Mouse (Mus musculus) gastrocnemius, postnatal 14 days (tissue): ENCODE data around the gene Shmt1. TPM values are rescaled to one million over a fixed set of nuclear protein-coding genes. Genes with fewer than 3 reads are reported as not detected.
"Not testable (repeated sequence)": the region's sequence is repeated elsewhere in the genome, so short reads cannot be mapped to it uniquely, and the experiment has no call there.

Experiments used
- DNase-seq: peaks from one replicate; pipeline ENCODE4 v3.0.0; 2021; ENCODE audit warnings: mixed read lengths
- intact Hi-C: fragments of 180-260 bp; cut with DNase I; formaldehyde crosslinking; loops from one replicate; pipeline ENCODE4 v1.15.1; 2025; ENCODE audit warnings: low total_unique reads
- long read RNA-seq, 2 experiments: library from polyadenylated mRNA; stranded (forward); transcript quantifications; one replicate each; pipeline ENCODE4 v2.0.0; 2021
- total RNA-seq, 2 experiments: library from RNA; stranded (reverse); gene quantifications; 2 replicates each; pipeline ENCODE4 v1.2.3; 2021

The Shmt1 gene
- total RNA-seq, result 10 to 100 TPM; 19.3 to 21.3 TPM
- long read RNA-seq, experiment 1, transcript Shmt1-201 (12 exons, 2,858 nt), result major isoform, 35 of 37 reads
- long read RNA-seq, experiment 1, partial matches to known transcripts, result 2 of 37 reads
- long read RNA-seq, experiment 1, other reads (novel, unspliced or antisense), result 0 of 37 reads
- long read RNA-seq, experiment 2, transcript Shmt1-201 (12 exons, 2,858 nt), result major isoform, 36 of 39 reads
- long read RNA-seq, experiment 2, partial matches to known transcripts, result 2 of 39 reads
- long read RNA-seq, experiment 2, other reads (novel, unspliced or antisense), result 1 of 39 reads

DNA sequence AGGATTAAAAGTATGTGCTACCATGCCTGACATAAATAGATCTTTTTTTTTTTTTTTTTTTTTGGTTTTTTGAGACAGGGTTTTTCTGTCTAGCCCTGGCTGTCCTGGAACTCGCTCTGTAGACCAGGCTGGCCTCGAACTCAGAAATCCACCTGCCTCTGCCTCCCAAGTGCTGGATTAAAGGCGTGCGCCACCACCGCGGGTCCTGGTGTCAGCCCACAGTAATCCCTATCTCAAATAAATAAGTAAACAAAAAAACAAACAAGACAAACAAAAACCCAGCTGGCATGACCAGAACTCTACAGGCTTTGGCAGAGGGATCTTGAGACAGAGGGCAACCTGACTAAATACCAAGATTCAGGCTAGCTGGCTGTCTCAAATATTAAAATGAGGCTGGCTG is at the start of gene Shmt1:
Gene Shmt1, minus strand, starts transcription at position 101 of the 400 bp plus-strand sequence.
- DNase-seq, result not testable (repeated sequence)

DNA sequence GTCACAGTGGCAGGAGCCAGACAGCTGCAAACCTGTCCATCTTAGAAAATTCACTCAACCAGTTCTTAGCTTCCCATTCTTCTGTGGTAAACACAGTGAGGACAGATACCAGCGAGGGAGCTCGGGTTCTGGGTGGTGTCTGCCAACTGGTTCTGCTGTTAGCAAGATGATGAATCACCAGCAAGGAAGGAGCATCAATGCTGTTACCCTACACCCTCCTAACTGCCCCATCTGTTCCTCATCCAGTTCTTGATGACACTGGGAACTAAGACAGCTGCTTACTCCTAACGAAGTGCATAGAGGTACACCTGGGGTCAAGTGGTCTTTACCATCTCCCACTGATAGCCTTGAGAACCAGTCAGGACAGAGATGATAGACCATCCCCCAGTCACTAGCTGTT is 45.1 kb upstream of the Shmt1 start:
- intact Hi-C loops, result no loop called here
- DNase-seq, result no peak

More for the DNA sequence above, at the start of gene Shmt1:
- intact Hi-C loops, result not testable (repeated sequence)

- intact Hi-C loops, result no loop called here
- DNase-seq, result no peak
Observed at GRCm38 (mm10) chr11:60845415-60845814, 33.9 kb upstream of the Shmt1 start.

DNA sequence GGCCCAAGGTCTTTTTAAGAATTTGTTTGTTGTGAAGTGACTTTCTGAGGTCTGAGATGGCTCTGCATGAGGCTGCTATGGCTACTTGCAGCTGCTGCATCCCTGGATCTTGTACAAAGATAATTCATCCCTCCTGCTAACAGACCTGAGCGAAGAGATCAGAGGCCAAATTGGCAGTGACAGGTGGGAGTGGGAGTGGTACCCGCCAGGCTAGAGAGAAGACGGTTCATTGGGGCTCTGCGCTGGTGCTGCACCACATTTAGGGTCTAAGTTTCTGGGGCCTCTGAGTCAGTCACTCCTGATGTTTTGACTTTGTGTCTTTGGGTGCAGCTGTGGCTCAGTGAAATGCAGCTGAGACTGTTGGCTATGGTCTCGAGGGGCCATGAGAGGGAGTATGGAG is 31.9 kb upstream of the Shmt1 start:
- DNase-seq, result no peak
- intact Hi-C loops, result no loop called here

DNA sequence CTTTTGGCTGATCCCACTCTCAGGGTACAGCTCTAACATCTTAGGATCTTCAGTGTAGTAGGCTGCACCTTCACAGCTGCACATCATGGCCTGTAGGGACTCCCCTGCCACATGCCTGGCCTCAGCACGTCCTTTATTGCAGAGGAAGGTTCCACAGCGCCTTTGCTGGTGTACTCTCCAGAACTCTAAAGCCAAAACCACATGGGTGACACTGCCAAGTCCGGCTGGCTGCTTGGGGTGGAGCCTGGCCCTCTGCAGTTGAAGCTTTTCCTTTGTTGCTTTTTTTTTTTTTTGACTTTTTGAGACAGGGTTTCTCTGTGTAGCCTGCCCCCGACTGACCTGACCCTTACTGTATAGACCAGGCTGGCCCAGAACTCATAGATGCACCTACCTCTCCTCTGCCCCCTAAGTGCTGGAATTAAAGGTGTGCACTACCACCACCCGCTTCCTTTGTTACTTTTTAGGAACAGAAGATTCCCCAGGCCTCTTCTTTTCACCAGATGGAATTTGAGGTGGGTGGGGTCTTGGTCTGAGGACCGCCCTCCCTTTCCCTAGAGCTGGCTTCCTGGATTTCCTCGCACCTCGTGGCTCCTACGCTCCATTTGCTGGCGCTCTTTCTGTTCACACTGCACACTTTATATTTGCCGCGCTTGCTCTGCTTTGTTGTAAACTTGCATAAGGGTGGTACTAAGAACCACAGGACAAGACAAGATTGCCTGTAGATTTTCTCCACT is 30.1 kb upstream of the Shmt1 start:
- peak; percentile 41 for DNase-seq

DNA sequence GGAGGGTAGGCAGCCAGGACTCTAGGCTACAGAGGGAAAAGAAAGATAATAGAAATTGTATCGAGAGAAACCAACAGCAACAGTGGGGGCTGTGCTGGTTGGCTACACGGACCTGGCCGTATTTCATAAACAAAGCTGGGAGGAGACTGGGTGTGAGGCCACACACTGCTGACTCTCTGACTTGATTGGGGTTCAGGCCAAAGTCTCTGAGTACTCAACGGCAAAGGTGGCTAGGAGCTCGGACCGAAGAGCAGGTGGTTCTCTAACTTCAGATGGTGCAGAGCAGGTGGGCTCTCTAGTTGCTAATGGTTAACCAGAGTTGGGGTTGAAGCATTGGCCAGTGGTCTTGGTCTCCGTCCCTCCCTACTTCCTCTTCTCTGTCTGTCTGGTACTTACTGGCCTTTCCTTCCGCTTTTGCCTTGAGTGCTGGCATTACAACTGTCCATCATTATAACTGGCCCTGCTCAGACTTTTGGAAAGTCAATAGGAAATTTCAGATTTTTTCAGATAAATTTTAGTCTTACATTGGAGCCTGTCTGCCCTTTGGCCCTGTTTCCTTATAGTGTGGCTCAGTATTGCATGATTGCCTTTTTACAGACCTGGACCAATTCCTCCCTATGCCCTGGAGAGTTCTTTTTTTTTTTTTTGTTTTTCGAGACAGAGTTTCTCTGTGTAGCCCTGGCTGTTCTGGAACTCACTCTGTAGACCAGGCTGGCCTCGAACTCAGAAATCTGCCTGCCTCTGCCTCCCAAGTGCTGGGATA is 26.3 kb upstream of the Shmt1 start:
- no peak for DNase-seq
- intact Hi-C loops, result no loop called here

More for the DNA sequence above, 30.1 kb upstream of the Shmt1 start:
- intact Hi-C loops, result no loop called here

- intact Hi-C loops, result no loop called here
- DNase-seq, result no peak
Observed at GRCm38 (mm10) chr11:60836897-60837296, 25.4 kb upstream of the Shmt1 start.

- DNase-seq, result peak; percentile 73
Observed at GRCm38 (mm10) chr11:60830433-60831052, 19.0 kb upstream of the Shmt1 start, which contains the start of gene Dhrs7b. Dhrs7b (plus strand) TSS chr11:60830631.

DNA sequence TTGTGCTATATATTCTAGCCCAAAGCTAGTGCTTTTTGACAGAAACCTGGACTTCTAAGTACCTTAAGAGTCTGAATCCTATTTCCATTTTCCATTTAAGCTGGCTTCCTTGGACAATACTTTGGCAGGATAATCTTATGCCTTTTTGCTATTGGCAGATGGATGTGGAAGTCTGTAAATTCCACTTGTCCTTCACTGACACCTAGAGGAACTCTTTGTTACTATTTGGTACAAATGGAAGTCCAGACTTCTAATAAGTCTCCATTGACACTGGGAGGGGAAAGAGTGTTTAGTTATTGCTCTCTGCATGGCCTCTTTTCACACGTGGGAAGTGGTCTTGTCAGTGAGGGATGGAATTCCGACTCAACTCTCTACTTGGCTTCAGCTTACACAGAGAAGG is 17.4 kb upstream of the Shmt1 start:
- intact Hi-C loops, result loop anchor here (10.0 kb wide), 1 partner anchor 134 kb away; the partner anchor contains the start of gene Llgl1
- DNase-seq, result no peak

More at GRCm38 (mm10) chr11:60830433-60831052, 19.0 kb upstream of the Shmt1 start, which contains the start of gene Dhrs7b:
- intact Hi-C loops, result no loop called here

- intact Hi-C loops, result loop anchor here (10.0 kb wide), 1 partner anchor 133 kb away; the partner anchor contains the start of gene Llgl1
- no peak for DNase-seq
Observed at GRCm38 (mm10) chr11:60827241-60827945, 15.9 kb upstream of the Shmt1 start.

DNA sequence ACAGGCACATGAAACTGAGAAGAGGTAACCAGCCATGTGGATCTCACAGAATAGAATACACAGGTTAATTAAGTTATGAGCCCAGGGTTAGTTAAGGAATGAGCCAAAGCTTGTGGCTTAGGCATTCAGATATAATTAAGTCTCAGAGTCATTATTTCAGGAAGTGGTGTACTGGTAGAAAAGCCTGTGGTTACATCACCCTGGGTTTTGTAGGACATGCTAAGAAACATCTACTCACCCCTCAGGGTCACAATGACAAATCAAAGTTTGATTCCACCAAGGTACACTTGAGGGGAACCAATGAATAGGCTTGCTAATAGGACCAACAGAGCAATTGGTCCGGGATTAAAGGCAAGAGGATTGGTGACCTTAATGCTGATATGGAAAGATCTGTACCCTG is 15.2 kb upstream of the Shmt1 start:
- intact Hi-C loops, result loop anchor here (10.0 kb wide), 1 partner anchor 132 kb away; the partner anchor contains the start of gene Llgl1
- DNase-seq, result no peak

DNA sequence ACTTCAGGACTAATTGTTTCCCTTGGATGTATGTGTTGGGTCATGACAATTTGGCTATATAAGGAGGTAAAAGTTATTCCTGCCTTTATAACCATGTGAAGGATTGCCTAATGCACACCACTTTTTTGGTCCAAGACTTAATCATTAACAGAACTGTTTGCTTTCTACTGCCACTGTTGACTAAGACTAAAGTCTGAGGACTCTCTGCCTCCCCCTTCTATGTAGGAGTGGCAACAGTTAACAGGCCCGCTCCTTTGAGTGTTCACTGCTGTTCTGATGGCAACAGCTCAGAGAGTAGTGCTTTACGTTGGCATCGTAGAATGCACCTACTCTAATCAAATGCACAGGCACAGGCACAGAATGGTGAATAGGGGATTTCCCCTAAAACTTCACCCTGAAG is 13.7 kb upstream of the Shmt1 start:
- DNase-seq, result no peak
- intact Hi-C loops, result loop anchor here (10.0 kb wide), 1 partner anchor 130 kb away; the partner anchor contains the start of gene Llgl1

GRCm38 (mm10) chr11:60823771-60824170 is 12.3 kb upstream of the Shmt1 start:
- intact Hi-C loops, result loop anchor here (10.0 kb wide), 1 partner anchor 129 kb away; the partner anchor contains the start of gene Llgl1
- DNase-seq, result no peak

DNA sequence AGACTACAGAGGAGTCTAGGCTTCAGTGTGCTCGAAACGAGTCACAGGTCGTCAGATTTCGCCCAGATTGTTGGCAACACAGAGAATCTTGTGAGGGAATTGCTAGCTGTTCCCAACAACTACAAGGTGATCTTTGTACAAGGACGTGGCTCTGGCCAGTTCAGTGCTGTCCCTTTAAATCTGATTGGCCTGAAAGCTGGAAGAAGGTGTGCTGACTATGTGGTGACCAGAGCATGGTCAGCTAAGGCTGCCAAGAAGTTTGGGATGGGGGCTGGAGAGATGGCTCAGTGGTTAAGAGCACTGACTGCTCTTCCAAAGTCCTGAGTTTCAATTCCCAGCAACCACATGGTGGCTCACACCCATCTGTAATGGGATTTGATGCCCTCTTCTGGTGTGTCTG is 4.9 kb upstream of the Shmt1 start:
- intact Hi-C loops, result no loop called here
- no peak for DNase-seq

- peak; percentile 96 for DNase-seq
- intact Hi-C loops, result no loop called here
Observed at GRCm38 (mm10) chr11:60811054-60811460, 461 bp downstream of the Shmt1 start.

GRCm38 (mm10) chr11:60810046-60810965 is 1.2 kb downstream of the Shmt1 start:
- DNase-seq, result no peak
- intact Hi-C loops, result no loop called here

GRCm38 (mm10) chr11:60809546-60809945 is 2.0 kb downstream of the Shmt1 start:
- intact Hi-C loops, result no loop called here
- no peak for DNase-seq
